Mouse (Mus musculus): Measurements from ENCODE around the gene Tnni3k.

GRCm38 (mm10) chr3:155001056-155001455 lies 54.2 kb downstream of the Tnni3k start:
- no peak for TF ChIP-seq CTCF (IDR thresholded peaks at IDR 0.05; ENCODE audit: low read depth)
- TF ChIP-seq EP300 (optimal IDR thresholded peaks at IDR 0.05): no peak

All from stomach, postnatal 0 days (tissue).